ENCODE assay signal across 18 mouse cellular contexts in genomic region chr19:25220611-25221010, GRCm38 (mm10). TPM values are rescaled to one million over a fixed set of nuclear protein-coding genes. Genes with fewer than 3 reads are reported as not detected.
DNase-seq lines count a peak whose midpoint lies in the region; ATAC-seq lines count a peak whose summit lies in the region.
"Had no signal": no experiment of that assay in that cellular context is flagged by ENCODE, and none has a peak within 500 bp of the region (broad histone marks: within the 10 kb centered on the region; RNA-seq: fewer than 3 reads in every experiment).

No protein-coding gene starts in this region.

- no peaks in the 10 kb centered on the region for H3K9me3 ChIP-seq in forebrain, embryonic 10.5 days
- H3K9me3 ChIP-seq: embryonic facial prominence, embryonic 10.5 days; forebrain, embryonic 12.5 days; liver, embryonic 15.5 days; midbrain, embryonic 13.5 days; neural tube, embryonic 13.5 days had no signal

- peaks cover 6% of the 10 kb centered on the region; the same call in 1 of the 2 replicates for H3K4me1 ChIP-seq in forebrain, embryonic 10.5 days
- H3K4me1 ChIP-seq: embryonic facial prominence, embryonic 10.5 days; liver, embryonic 15.5 days; midbrain, embryonic 13.5 days; neural tube, embryonic 13.5 days had no signal

- no peak overlapping the region for H3K4me3 ChIP-seq in forebrain, embryonic 10.5 days
- H3K4me3 ChIP-seq: embryonic facial prominence, embryonic 10.5 days; forebrain, embryonic 12.5 days; heart, adult 2 months; liver, embryonic 15.5 days; midbrain, embryonic 13.5 days; neural tube, embryonic 13.5 days had no signal

- no peak overlapping the region for H3K27ac ChIP-seq in forebrain, embryonic 10.5 days
- H3K27ac ChIP-seq: embryonic facial prominence, embryonic 10.5 days; forebrain, embryonic 12.5 days; heart, adult 2 months; hindbrain, embryonic 14.5 days; liver, embryonic 15.5 days; midbrain, embryonic 13.5 days; neural tube, embryonic 13.5 days had no signal

- WGBS in forebrain, embryonic 10.5 days = 85% methylated on average over 2 of the region's 2 CpGs

- no peaks in the 10 kb centered on the region for H3K36me3 ChIP-seq in forebrain, embryonic 10.5 days (replicated peaks)
- H3K36me3 ChIP-seq: embryonic facial prominence, embryonic 10.5 days; forebrain, embryonic 12.5 days; liver, embryonic 15.5 days; midbrain, embryonic 13.5 days; neural tube, embryonic 13.5 days had no signal

- ATAC-seq in frontal cortex, adult (ENCODE audit: low TSS enrichment) = no peak
- ATAC-seq: lung, postnatal 0 days; midbrain, embryonic 13.5 days had no signal

- no peaks in the 10 kb centered on the region for H3K27me3 ChIP-seq in forebrain, embryonic 10.5 days (ENCODE audit: poor library complexity, severe bottlenecking)
- H3K27me3 ChIP-seq: forebrain, embryonic 12.5 days; liver, embryonic 15.5 days; midbrain, embryonic 13.5 days; neural tube, embryonic 13.5 days had no signal

- DNase-seq in NIH3T3 (ENCODE audit: low read depth) (peak; percentile 40), adipocyte (ENCODE audit: low spot score) (peak; percentile 24)
- DNase-seq in kidney, adult 9 months = peak; percentile 84
- peak; percentile 82 to 86 for DNase-seq in kidney, postnatal 36 days
- DNase-seq in ovary, postnatal 10 days (ENCODE audit: low spot score) = no peak
- no peak for DNase-seq in forebrain, embryonic 10.5 days (ENCODE audit: extremely low spot score, low spot score)
- DNase-seq: cerebellum, adult 2 months; gastrocnemius, postnatal 10 days; heart, adult 2 months; heart, postnatal 36 days had no signal

RNA-seq across cellular contexts. Expression of gene Kank1, which starts 16.2 kb away (rescaled TPM):
- 19.3 and 19.6 TPM in 2 replicates for polyA plus RNA-seq in forebrain, embryonic 10.5 days (2016; fragmentation: Nextera tagmentation; extraction: Ambion mirVana)

Comparison
In these comparisons a context has a peak if more than half of its experiments do, and no peak if none do; other contexts are left out.
1. DNase-seq: peak in NIH3T3 (single experiment), adipocyte (single experiment), kidney, adult 9 months (single experiment) and kidney, postnatal 36 days (2 of 2); none in ovary, postnatal 10 days (single experiment) and forebrain, embryonic 10.5 days (single experiment).